Mouse (Mus musculus) neural tube, embryonic 10.5 days (tissue): ENCODE measurements at regions not wholly inside any gene's neighbourhood (a gene's known extent, or its start where the extent isn't known, plus 50 kb on each side); places are given as distances from the start of the nearest gene placed in this dataset.

Experiments used
- DNase-seq: peaks from one replicate; pipeline ENCODE4 v3.0.0-alpha.2; 2017; ENCODE audit warnings: low spot score; ENCODE audit errors: extremely low spot score

GRCm38 (mm10) chr10:68842023-68842735 lies 118.7 kb downstream of the Tmem26 start:
- no peak for DNase-seq

- DNase-seq: no peak
These were observed 120.6 kb downstream of the Tmem26 start for GRCm38 (mm10) chr10:68844066-68844465.

- no peak for DNase-seq
These were observed 121.2 kb downstream of the Tmem26 start for GRCm38 (mm10) chr10:68844596-68844995.

GRCm38 (mm10) chr10:68851153-68851552 lies 127.7 kb downstream of the Tmem26 start:
- no peak for DNase-seq

GRCm38 (mm10) chr10:68855934-68856891 lies 132.8 kb downstream of the Tmem26 start:
- DNase-seq: peak; percentile 16

- no peak for DNase-seq
These were observed 141.3 kb downstream of the Tmem26 start for GRCm38 (mm10) chr10:68864606-68865378.

GRCm38 (mm10) chr10:68865776-68866175 lies 142.3 kb downstream of the Tmem26 start:
- no peak for DNase-seq

GRCm38 (mm10) chr10:68867361-68867760 lies 143.9 kb downstream of the Tmem26 start:
- no peak for DNase-seq

GRCm38 (mm10) chr10:68872102-68872501 lies 148.7 kb downstream of the Tmem26 start:
- no peak for DNase-seq

- DNase-seq: no peak
These were observed 152.2 kb downstream of the Tmem26 start for GRCm38 (mm10) chr10:68875641-68876040.

- no peak for DNase-seq
These were observed 169.8 kb downstream of the Tmem26 start for GRCm38 (mm10) chr10:68893100-68893841.

GRCm38 (mm10) chr10:68894121-68894520 lies 170.7 kb downstream of the Tmem26 start:
- no peak for DNase-seq

GRCm38 (mm10) chr10:68897524-68897923 lies 174.1 kb downstream of the Tmem26 start:
- no peak for DNase-seq

- DNase-seq: no peak
These were observed 177.7 kb downstream of the Tmem26 start for GRCm38 (mm10) chr10:68901168-68901567.

- DNase-seq: peak; percentile 25
These were observed 179.2 kb downstream of the Tmem26 start for GRCm38 (mm10) chr10:68902670-68903069.

- no peak for DNase-seq
These were observed 180.9 kb downstream of the Tmem26 start for GRCm38 (mm10) chr10:68904337-68904736.

GRCm38 (mm10) chr10:68908236-68908635 lies 184.8 kb downstream of the Tmem26 start:
- DNase-seq: peak; percentile 58

- DNase-seq: no peak
These were observed 185.6 kb downstream of the Tmem26 start for GRCm38 (mm10) chr10:68909018-68909417.

GRCm38 (mm10) chr10:68916147-68916546 lies 192.7 kb downstream of the Tmem26 start:
- no peak for DNase-seq

- no peak for DNase-seq
These were observed 212.4 kb downstream of the Tmem26 start for GRCm38 (mm10) chr10:68935843-68936242.

- no peak for DNase-seq
These were observed 208.0 kb upstream of the Rhobtb1 start for GRCm38 (mm10) chr10:68943239-68943638.
